Mouse (Mus musculus): ENCODE measurements at regions not wholly inside any gene's neighbourhood (a gene's known extent, or its start where the extent isn't known, plus 50 kb on each side); places are given as distances from the start of the nearest gene placed in this dataset.

DNA sequence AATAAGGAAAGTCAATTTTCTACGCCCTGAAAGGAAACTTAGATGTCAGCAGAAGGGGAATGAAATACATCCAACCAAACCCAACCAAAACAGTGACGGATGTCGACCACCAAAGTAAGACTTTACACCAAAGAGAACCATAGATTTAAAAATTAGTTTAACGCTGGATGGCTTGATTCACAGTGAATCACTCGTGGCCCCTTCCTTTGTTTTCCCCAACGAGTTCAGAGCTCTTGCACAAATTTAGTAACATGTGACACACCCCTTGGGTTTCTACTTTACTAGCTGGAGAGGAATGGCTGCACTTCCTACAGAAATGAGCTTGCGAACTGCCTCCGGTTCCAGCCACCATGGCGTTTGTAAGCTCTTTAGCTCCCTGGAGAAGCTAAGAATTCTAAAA lies 74.2 kb downstream of the Tmem30b start:
- intact Hi-C loops (cut with DNase I): no loop called here
- Histone ChIP-seq H3K27ac (no peak overlapping the region), H3K79me2 (replicated peaks; ENCODE audit: control insufficient read depth, insufficient read depth, low read length) (no peaks in the 10 kb centered on the region), H3K9ac (ENCODE audit: low read depth, low read length) (no peak overlapping the region), H3K27me3 (ENCODE audit: control insufficient read depth, insufficient read depth, low read length) (no peaks in the 10 kb centered on the region), H3K4me3 (no peak overlapping the region), H3K36me3 (ENCODE audit: control insufficient read depth, insufficient read depth, low read length) (no peaks in the 10 kb centered on the region), H3K4me1 (ENCODE audit: control insufficient read depth, insufficient read depth, low read length) (no peaks in the 10 kb centered on the region)
- TF ChIP-seq CTCF (IDR thresholded peaks at IDR 0.05): no peak
- TF ChIP-seq POLR2A (IDR thresholded peaks at IDR 0.05; ENCODE audit: insufficient read depth, low read depth, low read length): no peak
- no peak for TF ChIP-seq EP300 (IDR thresholded peaks at IDR 0.05; ENCODE audit: insufficient read depth, low read depth, low read length)
- WGBS: 72% methylated on average over 9 of the region's 9 CpGs
- DNase-seq: no peak

DNA sequence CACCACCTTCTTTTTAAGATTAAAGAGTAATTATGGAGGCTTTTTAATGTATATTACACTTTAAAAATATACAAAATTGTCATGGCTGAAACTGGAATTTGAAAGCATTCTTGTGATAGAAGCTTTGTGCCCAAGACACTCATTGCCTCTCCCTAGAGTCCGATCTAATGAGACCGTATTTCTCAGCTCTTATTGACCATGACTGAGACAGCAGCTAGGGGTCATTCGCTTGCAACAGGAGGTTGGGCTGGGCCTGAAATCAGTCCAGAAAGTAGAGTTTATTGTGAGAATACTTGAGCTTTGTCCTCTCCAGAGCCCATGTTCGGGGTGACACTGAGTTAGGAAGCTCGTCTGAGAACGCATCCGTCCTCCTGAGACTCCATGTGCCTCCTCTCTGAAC lies 79.7 kb downstream of the Tmem30b start:
- no peak overlapping the region for H3K27ac ChIP-seq
- no peaks in the 10 kb centered on the region for H3K79me2 ChIP-seq (replicated peaks; ENCODE audit: control insufficient read depth, insufficient read depth, low read length)
- no peaks in the 10 kb centered on the region for H3K27me3 ChIP-seq (ENCODE audit: control insufficient read depth, insufficient read depth, low read length)
- H3K4me1 ChIP-seq (ENCODE audit: control insufficient read depth, insufficient read depth, low read length): peaks cover 4% of the 10 kb centered on the region
- intact Hi-C loops (cut with DNase I): no loop called here
- no peak for DNase-seq
- TF ChIP-seq EP300 (IDR thresholded peaks at IDR 0.05; ENCODE audit: insufficient read depth, low read depth, low read length): no peak
- no peak for TF ChIP-seq POLR2A (IDR thresholded peaks at IDR 0.05; ENCODE audit: insufficient read depth, low read depth, low read length)
- TF ChIP-seq CTCF (IDR thresholded peaks at IDR 0.05): no peak
- H3K9ac ChIP-seq (ENCODE audit: low read depth, low read length): no peak overlapping the region
- H3K36me3 ChIP-seq (ENCODE audit: control insufficient read depth, insufficient read depth, low read length): no peaks in the 10 kb centered on the region
- 85% methylated on average over 7 of the region's 7 CpGs for WGBS
- H3K4me3 ChIP-seq: no peak overlapping the region

DNA sequence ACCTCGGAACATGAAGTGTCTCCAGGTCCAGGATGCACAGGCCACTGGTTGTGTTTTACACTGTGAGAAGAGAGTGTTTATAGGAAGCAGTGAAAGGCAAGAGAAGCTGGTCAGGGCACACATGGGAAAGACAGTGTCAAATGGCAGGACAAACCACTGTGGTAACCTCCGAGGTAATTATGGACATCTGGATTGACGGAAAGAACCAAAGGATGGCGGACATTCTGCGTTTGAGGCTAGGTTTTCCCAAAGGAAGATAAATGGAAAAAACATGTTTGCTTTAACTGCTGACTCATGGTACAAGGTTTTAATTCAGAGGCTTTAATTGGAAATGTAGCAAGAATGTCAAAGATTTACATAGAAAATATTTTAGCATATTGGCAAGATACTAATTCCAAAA lies 80.2 kb downstream of the Tmem30b start:
- Histone ChIP-seq H3K27me3 (ENCODE audit: control insufficient read depth, insufficient read depth, low read length) (no peaks in the 10 kb centered on the region), H3K4me3 (no peak overlapping the region), H3K27ac (no peak overlapping the region), H3K79me2 (replicated peaks; ENCODE audit: control insufficient read depth, insufficient read depth, low read length) (no peaks in the 10 kb centered on the region), H3K4me1 (ENCODE audit: control insufficient read depth, insufficient read depth, low read length) (peaks cover 4% of the 10 kb centered on the region), H3K36me3 (ENCODE audit: control insufficient read depth, insufficient read depth, low read length) (no peaks in the 10 kb centered on the region), H3K9ac (ENCODE audit: low read depth, low read length) (no peak overlapping the region)
- DNase-seq: no peak
- intact Hi-C loops (cut with DNase I): no loop called here
- 77% methylated on average over 5 of the region's 5 CpGs for WGBS
- TF ChIP-seq EP300 (IDR thresholded peaks at IDR 0.05; ENCODE audit: insufficient read depth, low read depth, low read length) (no peak), CTCF (IDR thresholded peaks at IDR 0.05) (no peak), POLR2A (IDR thresholded peaks at IDR 0.05; ENCODE audit: insufficient read depth, low read depth, low read length) (no peak)

GRCm38 (mm10) chr12:73464311-73464710 lies 81.9 kb downstream of the Tmem30b start:
- Histone ChIP-seq H3K4me1 (ENCODE audit: control insufficient read depth, insufficient read depth, low read length) (peaks cover 4% of the 10 kb centered on the region), H3K36me3 (ENCODE audit: control insufficient read depth, insufficient read depth, low read length) (no peaks in the 10 kb centered on the region), H3K27ac (no peak overlapping the region), H3K9ac (ENCODE audit: low read depth, low read length) (no peak overlapping the region), H3K4me3 (no peak overlapping the region), H3K79me2 (replicated peaks; ENCODE audit: control insufficient read depth, insufficient read depth, low read length) (no peaks in the 10 kb centered on the region), H3K27me3 (ENCODE audit: control insufficient read depth, insufficient read depth, low read length) (no peaks in the 10 kb centered on the region)
- intact Hi-C loops (cut with DNase I): no loop called here
- no peak for DNase-seq
- TF ChIP-seq POLR2A (IDR thresholded peaks at IDR 0.05; ENCODE audit: insufficient read depth, low read depth, low read length) (no peak), EP300 (IDR thresholded peaks at IDR 0.05; ENCODE audit: insufficient read depth, low read depth, low read length) (no peak), CTCF (IDR thresholded peaks at IDR 0.05) (no peak)
- WGBS: 87% methylated on average over 5 of the region's 5 CpGs

- no peaks in the 10 kb centered on the region for H3K27me3 ChIP-seq (ENCODE audit: control insufficient read depth, insufficient read depth, low read length)
- DNase-seq: peak; percentile 79 to 85
- no peaks in the 10 kb centered on the region for H3K79me2 ChIP-seq (replicated peaks; ENCODE audit: control insufficient read depth, insufficient read depth, low read length)
- intact Hi-C loops (cut with DNase I): no loop called here
- H3K27ac ChIP-seq: peak overlapping the region; percentile 66
- TF ChIP-seq EP300 (IDR thresholded peaks at IDR 0.05; ENCODE audit: insufficient read depth, low read depth, low read length) (peak; percentile 60; the same call in 1 of the 2 replicates), CTCF (IDR thresholded peaks at IDR 0.05) (no peak)
- WGBS: 32% methylated on average over 5 of the region's 5 CpGs
- no peak overlapping the region for H3K4me3 ChIP-seq
- H3K4me1 ChIP-seq (ENCODE audit: control insufficient read depth, insufficient read depth, low read length): peaks cover 4% of the 10 kb centered on the region
- H3K36me3 ChIP-seq (ENCODE audit: control insufficient read depth, insufficient read depth, low read length): no peaks in the 10 kb centered on the region
- H3K9ac ChIP-seq (ENCODE audit: low read depth, low read length): peak overlapping the region; percentile 35
These were observed 84.1 kb downstream of the Tmem30b start for GRCm38 (mm10) chr12:73462091-73462490.

DNA sequence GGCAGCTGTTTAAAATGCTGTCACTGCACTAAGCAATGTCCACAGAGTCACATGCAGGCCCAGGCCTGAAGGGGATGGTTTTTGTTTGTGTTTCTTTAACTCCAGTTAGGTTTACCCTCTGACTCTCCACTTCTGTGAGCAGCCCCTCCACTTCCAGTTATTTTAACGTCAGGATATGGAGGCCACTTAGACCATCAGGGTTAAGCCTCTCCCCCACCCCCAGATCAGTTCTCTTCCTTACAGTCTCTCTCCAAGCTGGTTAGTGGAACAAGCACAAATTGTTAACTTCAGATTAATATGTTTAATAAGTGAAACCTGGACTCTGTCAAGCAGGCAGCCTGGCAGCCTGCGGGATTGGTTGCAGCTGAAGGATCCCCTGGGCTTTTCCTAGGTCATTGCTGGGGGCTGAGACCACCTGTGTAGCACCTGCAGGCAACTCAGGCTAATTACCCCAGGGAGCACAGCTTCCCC lies 85.9 kb downstream of the Tmem30b start:
- intact Hi-C loops (cut with DNase I): no loop called here
- Histone ChIP-seq H3K9ac (ENCODE audit: low read depth, low read length) (no peak overlapping the region), H3K27ac (no peak overlapping the region), H3K36me3 (ENCODE audit: control insufficient read depth, insufficient read depth, low read length) (no peaks in the 10 kb centered on the region), H3K27me3 (ENCODE audit: control insufficient read depth, insufficient read depth, low read length) (no peaks in the 10 kb centered on the region), H3K4me3 (no peak overlapping the region), H3K79me2 (replicated peaks; ENCODE audit: control insufficient read depth, insufficient read depth, low read length) (no peaks in the 10 kb centered on the region), H3K4me1 (ENCODE audit: control insufficient read depth, insufficient read depth, low read length) (peaks cover 4% of the 10 kb centered on the region)
- WGBS: 60% methylated on average over 2 of the region's 2 CpGs
- DNase-seq: no peak
- TF ChIP-seq EP300 (IDR thresholded peaks at IDR 0.05; ENCODE audit: insufficient read depth, low read depth, low read length) (no peak), CTCF (IDR thresholded peaks at IDR 0.05) (no peak), POLR2A (IDR thresholded peaks at IDR 0.05; ENCODE audit: insufficient read depth, low read depth, low read length) (no peak)
